Mouse (Mus musculus): ENCODE data around the gene Umodl1. TPM values are rescaled to one million over a fixed set of nuclear protein-coding genes. Genes with fewer than 3 reads are reported as not detected.

Gene Umodl1
- not detected in 2 replicates for polyA plus RNA-seq (2014; fragmentation: Nextera tagmentation; extraction: Ambion mirVana)

DNA sequence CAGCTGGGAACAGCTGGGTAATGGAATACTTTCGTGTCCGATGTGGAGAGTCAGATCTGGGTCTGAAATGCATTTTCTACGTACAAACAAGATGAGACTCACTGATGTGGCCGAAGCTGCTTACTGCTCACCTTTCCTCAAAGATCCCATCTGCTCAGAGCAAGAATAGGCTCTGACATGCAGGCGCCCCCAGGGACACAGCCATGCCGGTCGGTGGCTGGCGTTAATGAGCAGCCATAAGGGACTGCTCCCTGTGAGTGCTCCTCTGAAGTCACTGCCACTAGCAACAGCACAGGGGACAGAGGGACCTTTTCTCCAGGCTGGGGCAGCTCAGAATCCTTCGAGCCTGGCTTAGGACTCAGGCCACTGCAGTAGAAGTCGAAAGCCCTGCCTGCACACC lies at the start of gene Umodl1:
Gene Umodl1, plus strand, starts transcription at position 301 of the 400 bp plus-strand sequence.
- DNase-seq (ENCODE audit: low spot score) = no peak
- H3K36me3 ChIP-seq (ENCODE audit: control insufficient read depth, insufficient read depth, low read length) = no peaks in the 10 kb centered on the region
- no peaks in the 10 kb centered on the region for H3K4me1 ChIP-seq (ENCODE audit: control insufficient read depth, insufficient read depth, low read length)
- H3K9me3 ChIP-seq (ENCODE audit: control insufficient read depth, low read length) = no peaks in the 10 kb centered on the region
- H3K27ac ChIP-seq (ENCODE audit: low read depth, low read length) = no peak within 1 kb of the TSS
- WGBS = 50% methylated on average over 10 of the region's 10 CpGs
- H3K27me3 ChIP-seq (ENCODE audit: control insufficient read depth, insufficient read depth, low read length) = no peaks in the 10 kb centered on the region
- no peak within 1 kb of the TSS for H3K4me3 ChIP-seq (ENCODE audit: low read depth, low read length)
- H3K9ac ChIP-seq (ENCODE audit: low read length) = no peak within 1 kb of the TSS
- H3K4me2 ChIP-seq (ENCODE audit: low read depth) = no peak within 1 kb of the TSS
- ATAC-seq (ENCODE audit: insufficient read depth, low FRiP score, low TSS enrichment) = no peak

DNA sequence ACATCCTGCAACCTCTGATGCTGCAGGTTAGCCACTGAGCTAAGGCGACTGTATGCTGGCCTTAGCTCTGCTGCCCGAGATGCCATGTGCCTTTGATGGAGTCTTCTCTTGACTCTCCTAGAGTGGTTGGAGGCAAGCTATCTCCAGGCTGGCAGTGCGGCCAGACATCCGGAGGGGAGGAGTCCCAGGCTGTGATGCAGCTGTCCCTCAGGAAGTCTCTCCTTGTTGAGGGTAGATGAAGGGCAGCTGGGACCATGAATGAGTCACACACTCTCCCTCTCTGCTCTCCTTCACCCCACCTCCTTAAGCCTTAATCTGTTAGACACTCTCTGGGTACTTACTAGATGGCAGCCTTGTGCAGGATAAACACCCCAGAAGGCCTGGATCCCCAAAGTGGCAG lies 46.9 kb upstream of the Umodl1 start:
- H3K36me3 ChIP-seq (ENCODE audit: control insufficient read depth, insufficient read depth, low read length) = no peaks in the 10 kb centered on the region
- H3K27me3 ChIP-seq (ENCODE audit: control insufficient read depth, insufficient read depth, low read length) = peaks cover under 1% of the 10 kb centered on the region; the same call in 1 of the 2 replicates
- WGBS = 79% methylated on average over 4 of the region's 4 CpGs

DNA sequence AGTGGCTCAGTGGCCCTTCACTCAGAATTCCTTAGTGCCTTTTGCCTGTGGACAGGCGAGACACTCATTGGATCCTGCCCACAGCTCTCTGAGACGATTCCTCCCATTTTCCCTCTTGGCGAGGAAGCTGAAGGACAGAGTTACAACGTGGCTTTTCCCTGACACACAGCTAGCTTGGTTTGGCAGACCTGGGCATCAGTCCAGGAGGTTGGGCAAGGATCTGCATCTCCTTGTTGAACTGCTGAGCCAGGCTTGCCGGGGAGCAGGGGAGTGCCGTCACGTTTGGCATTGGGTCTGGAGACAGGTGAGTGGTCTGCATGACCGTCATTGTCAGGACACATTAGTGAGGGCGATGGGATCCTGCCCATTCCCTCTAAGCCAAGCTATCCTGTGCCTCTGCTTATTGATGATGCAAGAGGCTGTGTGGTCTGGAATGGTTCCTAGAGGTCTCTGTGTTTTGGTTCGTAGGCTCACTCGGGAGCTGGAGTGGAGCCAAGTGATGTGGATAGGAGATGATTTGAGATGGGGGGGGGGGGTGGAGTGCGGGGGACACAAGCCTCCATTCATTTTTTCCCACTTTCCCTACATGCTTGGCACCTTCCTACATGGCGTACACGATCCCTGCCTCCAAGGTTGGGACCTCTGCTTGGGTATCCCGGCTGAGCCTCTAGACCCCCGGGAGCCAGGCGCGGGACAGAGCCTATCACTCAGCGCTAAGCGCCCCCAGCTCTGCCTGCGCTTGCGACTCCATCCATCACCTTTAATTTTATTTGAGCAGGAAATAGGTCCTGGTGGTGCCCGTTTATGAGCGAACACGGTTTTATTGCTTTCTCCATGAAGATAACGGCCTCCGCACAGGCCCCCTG lies 43.3 kb upstream of the Umodl1 start:
- H3K9me3 ChIP-seq (ENCODE audit: control insufficient read depth, low read length) = no peaks in the 10 kb centered on the region
- 59% methylated on average over 27 of the region's 27 CpGs for WGBS
- ATAC-seq (ENCODE audit: insufficient read depth, low FRiP score, low TSS enrichment) = no peak

More for the DNA sequence above, 46.9 kb upstream of the Umodl1 start:
- Histone ChIP-seq H3K27ac (ENCODE audit: low read depth, low read length) (no peak overlapping the region), H3K4me1 (ENCODE audit: control insufficient read depth, insufficient read depth, low read length) (no peaks in the 10 kb centered on the region), H3K4me3 (ENCODE audit: low read depth, low read length) (no peak overlapping the region), H3K9me3 (ENCODE audit: control insufficient read depth, low read length) (no peaks in the 10 kb centered on the region), H3K9ac (ENCODE audit: low read length) (no peak overlapping the region), H3K4me2 (ENCODE audit: low read depth) (no peak overlapping the region)
- ATAC-seq (ENCODE audit: insufficient read depth, low FRiP score, low TSS enrichment) (no peak), DNase-seq (ENCODE audit: low spot score) (no peak)

DNA sequence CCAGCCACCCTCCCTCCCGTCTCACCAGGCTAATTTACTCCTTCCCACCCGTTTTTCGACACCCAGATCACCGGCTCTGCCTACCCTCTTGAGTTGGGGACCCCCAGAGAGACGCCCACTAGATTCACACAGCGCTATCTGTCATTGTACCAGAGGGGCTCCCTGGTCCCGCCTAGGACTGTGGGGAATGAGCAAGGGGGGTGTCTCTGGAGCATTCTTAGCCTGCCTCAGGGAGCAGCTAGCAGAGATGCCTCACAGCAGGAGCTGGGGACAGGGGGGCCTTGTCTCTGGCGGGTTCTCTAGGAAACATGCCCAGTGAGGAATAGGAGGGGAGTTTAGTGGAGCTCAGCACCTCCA lies 42.7 kb upstream of the Umodl1 start:
- ATAC-seq (ENCODE audit: insufficient read depth, low FRiP score, low TSS enrichment) = no peak

More for the DNA sequence above, 43.3 kb upstream of the Umodl1 start:
- DNase-seq (ENCODE audit: low spot score) = peak; percentile 14
- H3K27ac ChIP-seq (ENCODE audit: low read depth, low read length) = no peak overlapping the region
- H3K9ac ChIP-seq (ENCODE audit: low read length) = no peak overlapping the region
- no peaks in the 10 kb centered on the region for H3K27me3 ChIP-seq (ENCODE audit: control insufficient read depth, insufficient read depth, low read length)
- H3K4me2 ChIP-seq (ENCODE audit: low read depth) = no peak overlapping the region
- H3K4me1 ChIP-seq (ENCODE audit: control insufficient read depth, insufficient read depth, low read length) = no peaks in the 10 kb centered on the region
- H3K4me3 ChIP-seq (ENCODE audit: low read depth, low read length) = no peak overlapping the region
- no peaks in the 10 kb centered on the region for H3K36me3 ChIP-seq (ENCODE audit: control insufficient read depth, insufficient read depth, low read length)

DNA sequence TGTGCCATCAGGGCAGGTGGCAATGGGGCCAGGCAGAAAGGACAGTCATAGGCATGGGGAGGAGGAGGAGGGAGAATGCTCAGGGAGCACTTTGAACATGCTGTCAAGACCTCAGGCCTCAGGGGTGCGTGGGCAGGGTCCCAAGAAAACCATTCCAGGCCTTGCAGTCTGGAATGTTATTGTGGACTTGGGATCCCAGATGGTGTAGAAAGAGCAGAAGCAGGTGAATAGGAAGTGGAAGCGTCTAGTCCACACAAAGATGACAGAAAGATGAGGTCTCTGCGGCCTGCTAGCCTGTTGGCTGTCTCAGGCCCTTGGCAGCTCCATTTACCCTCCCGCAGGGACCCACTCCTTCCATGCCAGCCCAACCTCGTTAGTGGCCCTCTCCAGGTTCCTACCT lies 41.9 kb upstream of the Umodl1 start:
- Histone ChIP-seq H3K9ac (ENCODE audit: low read length) (no peak overlapping the region), H3K27me3 (ENCODE audit: control insufficient read depth, insufficient read depth, low read length) (no peaks in the 10 kb centered on the region), H3K4me2 (ENCODE audit: low read depth) (no peak overlapping the region), H3K36me3 (ENCODE audit: control insufficient read depth, insufficient read depth, low read length) (no peaks in the 10 kb centered on the region), H3K4me3 (ENCODE audit: low read depth, low read length) (no peak overlapping the region), H3K4me1 (ENCODE audit: control insufficient read depth, insufficient read depth, low read length) (no peaks in the 10 kb centered on the region), H3K9me3 (ENCODE audit: control insufficient read depth, low read length) (no peaks in the 10 kb centered on the region), H3K27ac (ENCODE audit: low read depth, low read length) (no peak overlapping the region)
- DNase-seq (ENCODE audit: low spot score) (no peak), ATAC-seq (ENCODE audit: insufficient read depth, low FRiP score, low TSS enrichment) (no peak)
- WGBS = 61% methylated on average over 5 of the region's 5 CpGs

More for the DNA sequence above, 42.7 kb upstream of the Umodl1 start:
- Histone ChIP-seq H3K4me1 (ENCODE audit: control insufficient read depth, insufficient read depth, low read length) (no peaks in the 10 kb centered on the region), H3K4me3 (ENCODE audit: low read depth, low read length) (no peak overlapping the region), H3K27me3 (ENCODE audit: control insufficient read depth, insufficient read depth, low read length) (no peaks in the 10 kb centered on the region), H3K27ac (ENCODE audit: low read depth, low read length) (no peak overlapping the region), H3K9me3 (ENCODE audit: control insufficient read depth, low read length) (no peaks in the 10 kb centered on the region), H3K9ac (ENCODE audit: low read length) (no peak overlapping the region), H3K36me3 (ENCODE audit: control insufficient read depth, insufficient read depth, low read length) (no peaks in the 10 kb centered on the region), H3K4me2 (ENCODE audit: low read depth) (no peak overlapping the region)
- 18% methylated on average over 8 of the region's 8 CpGs for WGBS
- DNase-seq (ENCODE audit: low spot score) = no peak

DNA sequence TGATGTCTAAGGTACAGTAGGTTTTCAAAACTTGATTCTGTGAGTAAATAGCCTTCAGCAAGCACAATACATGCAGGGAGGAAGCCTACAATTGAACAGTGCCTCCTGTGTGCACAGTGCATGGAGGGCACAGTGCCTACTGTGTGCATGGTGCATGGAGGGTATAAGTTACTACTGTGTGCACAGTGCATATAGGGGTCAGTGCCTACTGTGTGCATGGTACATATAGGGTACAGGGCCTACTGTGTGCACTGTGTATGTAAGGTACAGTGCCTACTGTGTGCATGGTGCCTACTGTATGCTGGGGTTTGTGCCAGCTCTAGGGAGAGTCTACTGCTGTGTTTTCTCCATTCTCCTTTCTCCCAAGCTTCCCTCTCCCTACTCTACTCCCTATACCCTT lies 40.2 kb upstream of the Umodl1 start:
- no peak for DNase-seq (ENCODE audit: low spot score)
- no peak overlapping the region for H3K27ac ChIP-seq (ENCODE audit: low read depth, low read length)
- no peaks in the 10 kb centered on the region for H3K36me3 ChIP-seq (ENCODE audit: control insufficient read depth, insufficient read depth, low read length)
- no peak overlapping the region for H3K4me3 ChIP-seq (ENCODE audit: low read depth, low read length)
- no peak for ATAC-seq (ENCODE audit: insufficient read depth, low FRiP score, low TSS enrichment)
- H3K9me3 ChIP-seq (ENCODE audit: control insufficient read depth, low read length) = no peaks in the 10 kb centered on the region
- no peak overlapping the region for H3K4me2 ChIP-seq (ENCODE audit: low read depth)
- no peak overlapping the region for H3K9ac ChIP-seq (ENCODE audit: low read length)
- no peaks in the 10 kb centered on the region for H3K27me3 ChIP-seq (ENCODE audit: control insufficient read depth, insufficient read depth, low read length)
- H3K4me1 ChIP-seq (ENCODE audit: control insufficient read depth, insufficient read depth, low read length) = no peaks in the 10 kb centered on the region

DNA sequence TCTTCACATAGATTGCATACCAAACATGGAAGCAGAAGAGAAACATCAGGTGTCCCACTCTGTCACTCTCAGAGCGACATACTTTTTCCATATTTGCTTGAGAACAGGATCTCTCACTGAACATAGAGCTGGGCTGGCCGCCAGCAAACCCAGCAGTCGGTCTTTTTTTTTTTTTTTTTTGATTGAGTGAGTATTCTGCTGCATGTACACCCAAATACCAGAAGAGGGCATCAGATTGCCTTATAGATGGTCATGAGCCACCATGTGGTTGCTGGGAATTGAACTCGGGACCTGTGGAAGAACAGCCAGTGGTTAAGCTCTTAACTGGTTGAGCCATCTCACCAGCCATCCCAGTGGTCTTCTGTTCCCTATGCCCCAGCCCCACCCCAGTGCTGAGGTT lies 30.9 kb upstream of the Umodl1 start:
- H3K9me3 ChIP-seq (ENCODE audit: control insufficient read depth, low read length) = no peaks in the 10 kb centered on the region
- WGBS = 80% methylated on average over 4 of the region's 4 CpGs
- H3K36me3 ChIP-seq (ENCODE audit: control insufficient read depth, insufficient read depth, low read length) = no peaks in the 10 kb centered on the region
- DNase-seq (ENCODE audit: low spot score) = no peak
- H3K9ac ChIP-seq (ENCODE audit: low read length) = no peak overlapping the region
- no peak overlapping the region for H3K27ac ChIP-seq (ENCODE audit: low read depth, low read length)
- no peaks in the 10 kb centered on the region for H3K4me1 ChIP-seq (ENCODE audit: control insufficient read depth, insufficient read depth, low read length)
- H3K4me3 ChIP-seq (ENCODE audit: low read depth, low read length) = no peak overlapping the region
- H3K4me2 ChIP-seq (ENCODE audit: low read depth) = no peak overlapping the region
- no peak for ATAC-seq (ENCODE audit: insufficient read depth, low FRiP score, low TSS enrichment)
- no peaks in the 10 kb centered on the region for H3K27me3 ChIP-seq (ENCODE audit: control insufficient read depth, insufficient read depth, low read length)

DNA sequence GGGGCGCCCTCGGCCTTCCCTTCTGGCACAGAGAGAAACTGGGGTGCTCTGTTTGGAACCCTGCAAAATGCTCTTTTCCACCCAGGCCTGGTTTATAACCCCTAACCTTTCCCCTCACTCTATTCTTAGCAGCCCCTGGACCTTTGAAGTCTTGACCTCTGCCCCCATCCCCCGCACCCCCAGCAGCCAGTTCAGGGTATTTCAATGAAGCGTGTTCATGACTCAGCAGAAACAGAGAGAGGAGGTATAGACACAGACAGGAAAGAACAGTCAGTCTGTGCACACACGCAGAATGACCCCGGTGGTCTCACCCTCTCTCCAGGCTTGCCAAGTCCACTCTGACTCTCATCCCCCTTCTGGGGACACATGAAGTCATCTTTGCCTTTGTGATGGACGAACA lies 23.6 kb upstream of the Umodl1 start:
- 64% methylated on average over 7 of the region's 7 CpGs for WGBS
- Histone ChIP-seq H3K36me3 (ENCODE audit: control insufficient read depth, insufficient read depth, low read length) (no peaks in the 10 kb centered on the region), H3K4me2 (ENCODE audit: low read depth) (no peak overlapping the region), H3K4me1 (ENCODE audit: control insufficient read depth, insufficient read depth, low read length) (no peaks in the 10 kb centered on the region), H3K27me3 (ENCODE audit: control insufficient read depth, insufficient read depth, low read length) (no peaks in the 10 kb centered on the region), H3K27ac (ENCODE audit: low read depth, low read length) (no peak overlapping the region), H3K4me3 (ENCODE audit: low read depth, low read length) (no peak overlapping the region), H3K9ac (ENCODE audit: low read length) (no peak overlapping the region), H3K9me3 (ENCODE audit: control insufficient read depth, low read length) (no peaks in the 10 kb centered on the region)
- DNase-seq (ENCODE audit: low spot score) = no peak
- no peak for ATAC-seq (ENCODE audit: insufficient read depth, low FRiP score, low TSS enrichment)

DNA sequence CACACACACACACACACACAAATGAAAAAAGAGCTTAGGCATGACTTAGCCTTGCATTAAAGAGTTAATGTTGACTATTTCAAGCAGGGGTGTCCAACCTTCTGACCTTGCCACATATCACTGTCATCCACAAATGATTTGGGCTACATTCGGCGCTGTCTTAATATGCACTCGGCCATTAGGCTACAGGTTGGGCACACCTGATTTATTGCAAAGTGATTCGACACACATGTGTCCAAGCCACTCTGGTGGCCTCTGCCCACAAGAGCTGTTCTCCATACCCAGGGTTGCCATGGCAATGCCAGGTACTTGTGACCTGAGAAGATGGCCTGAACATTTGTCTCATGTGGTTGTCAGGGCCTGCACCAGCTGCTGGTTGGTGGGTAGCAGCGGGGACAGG lies 21.6 kb upstream of the Umodl1 start:
- H3K9me3 ChIP-seq (ENCODE audit: control insufficient read depth, low read length) = no peaks in the 10 kb centered on the region
- 64% methylated on average over 5 of the region's 5 CpGs for WGBS
- no peaks in the 10 kb centered on the region for H3K27me3 ChIP-seq (ENCODE audit: control insufficient read depth, insufficient read depth, low read length)
- no peak overlapping the region for H3K27ac ChIP-seq (ENCODE audit: low read depth, low read length)
- no peak overlapping the region for H3K4me3 ChIP-seq (ENCODE audit: low read depth, low read length)
- H3K9ac ChIP-seq (ENCODE audit: low read length) = no peak overlapping the region
- no peaks in the 10 kb centered on the region for H3K4me1 ChIP-seq (ENCODE audit: control insufficient read depth, insufficient read depth, low read length)
- no peak for ATAC-seq (ENCODE audit: insufficient read depth, low FRiP score, low TSS enrichment)
- no peak for DNase-seq (ENCODE audit: low spot score)
- no peaks in the 10 kb centered on the region for H3K36me3 ChIP-seq (ENCODE audit: control insufficient read depth, insufficient read depth, low read length)
- no peak overlapping the region for H3K4me2 ChIP-seq (ENCODE audit: low read depth)

Data from neural tube, embryonic 11.5 days (tissue).